Mouse (Mus musculus) Muller cell, postnatal 12 days (primary cell): Measurements from ENCODE around the gene Slc9a2.
A peak's percentile ranks its signal among the peaks of the same experiment; 100 is the strongest.
"Not testable (repeated sequence)": the region's sequence is repeated elsewhere in the genome, so short reads cannot be mapped to it uniquely, and the experiment has no call there.

Source experiments
- DNase-seq: peaks from one replicate; pipeline ENCODE4 v3.0.0-alpha.2; 2015; ENCODE audit errors: inconsistent ontology term

Gene Slc9a2

DNA sequence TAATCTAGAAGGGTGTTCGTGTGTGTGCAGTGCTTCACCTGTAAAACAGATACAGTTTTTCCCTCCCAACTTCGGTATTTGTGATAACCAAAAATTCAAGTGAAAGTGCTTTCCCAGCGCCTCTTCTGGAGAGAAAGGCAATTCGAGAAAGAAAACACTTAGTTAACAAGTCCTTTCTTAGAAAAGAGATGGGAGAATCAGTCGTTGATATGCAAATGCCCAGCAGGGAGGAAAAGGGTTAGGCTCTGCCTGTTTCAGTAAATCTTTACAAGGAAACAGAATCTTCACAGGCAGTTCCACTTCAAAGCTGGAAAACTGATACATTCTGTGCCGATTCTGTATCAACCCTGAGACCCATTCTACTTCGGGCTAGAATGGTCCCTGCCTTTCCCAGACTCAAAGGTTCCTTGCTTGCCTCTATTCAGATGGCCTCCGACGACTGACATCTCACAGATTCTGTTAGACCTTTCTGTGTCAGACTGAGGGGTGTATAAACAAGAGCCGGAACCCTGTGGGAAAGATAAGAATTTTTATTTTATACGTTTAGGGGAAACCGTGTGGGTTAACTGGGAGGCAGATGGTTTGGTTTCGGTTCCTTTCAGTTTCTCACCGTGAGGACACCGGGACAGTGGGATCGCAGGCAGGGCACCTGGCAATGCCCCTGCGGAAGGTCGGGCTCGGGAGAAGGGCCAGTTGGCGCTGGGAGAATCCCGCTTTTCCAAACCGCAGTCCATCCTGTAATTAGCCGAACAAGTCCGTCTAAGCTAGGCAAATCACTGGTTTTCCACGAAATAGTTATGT is at the start of gene Slc9a2:
TSS of gene Slc9a2 (plus strand) at position 508 of the 801 bp plus-strand sequence.
- DNase-seq, result no peak

DNA sequence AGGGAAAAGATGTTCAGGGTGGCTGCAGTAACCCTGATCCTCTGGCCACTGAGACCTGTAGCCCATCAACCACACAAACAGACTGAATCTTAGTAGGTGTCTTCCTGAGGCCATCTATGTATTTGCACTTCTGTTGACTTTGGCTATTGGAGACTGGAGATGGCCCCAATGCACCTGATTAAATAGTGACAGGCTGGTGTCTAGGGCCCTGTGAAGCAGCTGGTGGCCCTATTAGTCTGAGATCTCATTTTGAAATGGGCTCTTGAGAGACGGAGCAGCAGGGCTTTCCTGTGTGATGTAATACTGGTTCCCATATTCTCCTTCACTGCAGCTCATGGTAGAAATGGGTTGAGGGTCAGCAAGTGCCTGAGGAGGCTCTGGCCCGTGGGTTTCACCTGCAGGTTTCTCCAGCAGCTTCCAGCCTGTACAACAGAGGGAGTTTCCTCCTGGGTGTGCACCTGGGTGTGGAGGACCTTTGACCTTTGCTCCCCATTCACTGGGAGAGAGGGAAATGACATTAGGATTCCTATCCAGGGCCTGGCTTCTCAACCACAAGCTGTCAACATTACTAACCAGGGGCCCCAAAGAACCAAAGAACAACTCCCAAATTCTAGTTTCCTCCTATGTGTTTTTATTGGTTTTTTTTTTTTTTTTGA is 47.8 kb upstream of the Slc9a2 start:
- no peak for DNase-seq

DNA sequence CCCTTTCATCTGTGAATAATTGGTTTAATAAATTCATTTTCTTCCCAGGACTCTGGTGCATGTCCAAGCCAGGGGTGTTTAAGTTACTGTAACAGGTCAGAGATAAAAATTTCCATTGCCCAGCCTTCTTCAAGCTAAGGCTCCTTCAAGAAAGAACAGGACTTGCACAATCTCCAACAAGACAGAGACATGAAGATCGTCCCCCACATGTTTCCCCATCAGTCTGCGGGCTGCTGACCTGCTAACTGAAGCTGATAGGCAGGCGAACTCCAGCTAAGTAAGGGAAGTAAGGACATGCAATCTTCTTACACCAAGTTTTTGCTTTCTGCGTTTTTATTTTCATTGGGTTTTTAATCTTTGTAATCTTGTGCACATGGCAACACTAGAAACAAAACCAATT is 45.8 kb upstream of the Slc9a2 start:
- no peak for DNase-seq

DNA sequence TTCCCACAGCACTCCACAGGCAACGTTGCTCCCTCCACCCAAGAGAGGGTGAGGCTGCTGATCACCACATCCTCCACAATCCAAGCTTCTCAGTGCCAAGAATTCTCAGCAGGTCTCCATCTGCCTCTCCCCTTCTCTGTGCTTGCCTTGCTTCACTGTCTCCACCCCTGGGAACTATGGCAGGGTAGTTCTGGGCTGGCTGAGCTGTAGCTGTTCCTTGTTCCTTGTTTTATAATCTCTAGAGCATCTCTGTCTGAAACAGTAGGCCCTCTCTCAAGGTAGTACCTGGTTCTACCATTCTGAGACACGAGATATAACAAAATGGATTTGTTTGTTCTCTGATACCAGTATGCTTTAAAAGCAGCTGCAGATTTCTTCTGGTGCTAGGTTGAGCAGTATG is 32.1 kb upstream of the Slc9a2 start:
- DNase-seq, result no peak

DNA sequence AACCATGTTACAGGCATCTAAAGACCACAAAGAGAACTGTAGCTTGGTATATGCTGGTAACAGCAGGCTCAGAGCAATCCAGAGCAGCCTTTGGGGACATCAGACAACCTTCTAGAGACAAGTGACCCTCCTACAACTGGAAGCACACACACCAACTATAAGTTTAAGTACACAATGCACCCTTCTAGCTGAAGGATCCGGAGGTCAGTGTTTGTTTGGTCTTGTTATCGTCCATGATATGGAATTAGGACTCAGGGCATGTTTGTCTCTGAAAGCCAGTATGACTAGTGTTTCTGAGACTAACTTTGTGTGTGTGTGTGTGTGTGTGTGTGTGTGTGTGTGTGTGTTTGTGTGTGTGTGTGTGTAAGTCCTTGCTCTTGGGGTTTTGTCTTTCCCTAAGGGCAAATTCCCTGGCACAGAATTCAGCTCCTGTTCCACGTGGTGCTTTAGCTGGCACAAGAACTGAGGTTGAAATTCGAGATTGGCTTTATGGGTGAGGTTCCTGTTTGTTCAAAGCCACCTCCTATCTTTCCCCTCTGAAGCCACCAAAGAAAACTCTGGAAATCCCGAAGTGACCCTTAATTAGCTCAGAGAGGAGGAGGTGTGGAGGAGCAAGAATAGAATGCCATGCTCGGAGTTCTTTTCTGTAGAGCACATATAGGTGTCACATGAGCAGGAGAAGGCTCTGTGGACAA is 29.4 kb upstream of the Slc9a2 start:
- no peak for DNase-seq

DNA sequence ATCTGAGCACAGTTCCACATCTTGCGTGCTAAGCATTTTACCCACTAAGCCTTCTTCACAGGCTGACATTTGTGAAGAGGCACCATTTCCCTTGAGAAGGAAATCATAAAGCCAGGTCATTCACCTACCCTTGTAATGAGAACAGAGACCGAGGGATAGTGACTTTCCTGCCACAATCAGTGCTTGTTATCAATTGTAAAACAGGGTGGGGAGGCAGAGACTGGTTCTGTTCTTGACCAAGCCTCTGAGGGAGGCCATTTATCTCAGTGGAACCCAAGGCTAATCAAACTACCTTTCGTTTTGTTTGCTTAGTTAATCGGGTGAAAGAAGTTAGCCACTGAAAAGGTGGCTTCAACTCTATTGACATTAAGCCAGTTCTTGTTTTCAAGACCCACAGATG is 23.3 kb upstream of the Slc9a2 start:
- no peak for DNase-seq

DNA sequence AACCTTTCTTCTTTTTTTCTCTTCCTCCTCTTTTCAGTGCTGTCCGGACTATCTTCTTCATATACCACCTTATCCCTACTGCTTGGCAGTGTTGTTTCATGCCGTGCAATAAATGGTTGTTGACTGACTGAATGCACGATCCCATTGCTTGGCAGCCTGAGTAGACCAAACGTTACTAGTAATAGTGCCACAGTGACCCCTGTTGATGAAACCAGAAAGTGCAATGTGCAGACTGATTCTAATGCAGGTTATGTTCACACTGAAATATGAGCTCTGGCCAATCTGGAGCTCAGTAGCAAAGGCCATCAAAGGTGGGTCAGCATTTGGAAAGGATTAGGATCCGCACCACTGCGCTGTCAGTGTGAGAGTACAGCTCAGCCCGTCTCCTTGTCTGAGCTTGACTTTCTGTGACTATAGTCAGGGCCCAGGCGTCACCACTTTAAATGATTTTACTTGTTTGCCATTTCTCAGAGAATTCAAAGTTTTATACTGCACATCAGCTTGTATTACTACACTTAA is 22.3 kb upstream of the Slc9a2 start:
- peak; percentile 20 for DNase-seq

DNA sequence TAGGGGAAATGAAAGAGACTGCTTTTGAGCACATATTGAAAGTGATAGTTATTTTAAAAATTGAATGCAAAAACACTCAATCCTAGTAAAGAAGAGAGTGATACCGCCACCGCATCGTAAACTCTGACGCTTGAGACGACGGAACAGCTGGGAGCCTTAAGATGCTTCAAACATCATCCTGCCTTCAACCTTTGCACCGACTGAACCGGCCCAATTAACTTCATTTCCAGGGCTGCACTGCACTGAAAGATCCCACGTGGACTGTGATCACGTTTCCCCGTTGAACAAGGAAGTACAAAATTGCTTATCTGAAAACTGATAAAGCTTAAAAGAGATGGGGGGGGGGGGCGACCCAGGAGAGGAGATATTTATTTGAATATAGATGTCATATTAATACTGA is 21.4 kb upstream of the Slc9a2 start:
- DNase-seq, result no peak

DNA sequence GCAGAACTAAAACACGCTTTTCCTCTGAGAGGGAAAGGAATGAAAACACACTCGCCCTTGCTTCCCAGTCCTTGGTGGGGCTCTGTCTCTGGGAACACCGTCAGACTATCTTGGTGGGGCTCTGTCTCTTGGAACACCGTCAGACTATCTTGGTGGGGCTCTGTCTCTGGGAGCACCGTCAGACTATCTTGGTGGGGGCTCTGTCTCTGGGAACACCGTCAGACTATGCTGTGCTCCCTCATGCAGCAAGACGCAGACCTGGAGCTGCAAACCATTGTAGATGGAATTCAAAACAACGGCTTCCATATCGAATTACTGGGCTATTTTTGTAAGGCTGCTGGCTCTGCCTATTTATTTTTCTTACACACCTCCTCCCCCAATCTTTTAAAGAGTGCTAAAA is 20.9 kb upstream of the Slc9a2 start:
- DNase-seq, result no peak

DNA sequence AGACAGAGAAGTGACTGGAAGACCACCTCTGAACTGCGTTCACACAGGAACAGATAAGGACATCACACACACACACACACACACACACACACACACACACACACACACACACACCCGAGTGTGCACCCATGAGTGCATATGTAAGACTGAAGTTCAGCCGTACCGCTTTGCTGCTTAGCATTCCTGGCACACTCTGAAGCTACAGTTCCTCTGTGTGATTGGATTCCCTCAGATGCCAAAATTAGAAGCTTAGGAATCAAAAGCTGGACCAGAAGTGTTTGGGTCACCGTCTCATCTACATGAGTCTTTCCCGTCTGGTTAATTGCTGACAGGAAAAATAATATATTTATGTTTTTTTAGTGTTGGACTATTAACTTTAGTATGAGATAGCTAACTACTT is 19.5 kb upstream of the Slc9a2 start:
- DNase-seq, result no peak

DNA sequence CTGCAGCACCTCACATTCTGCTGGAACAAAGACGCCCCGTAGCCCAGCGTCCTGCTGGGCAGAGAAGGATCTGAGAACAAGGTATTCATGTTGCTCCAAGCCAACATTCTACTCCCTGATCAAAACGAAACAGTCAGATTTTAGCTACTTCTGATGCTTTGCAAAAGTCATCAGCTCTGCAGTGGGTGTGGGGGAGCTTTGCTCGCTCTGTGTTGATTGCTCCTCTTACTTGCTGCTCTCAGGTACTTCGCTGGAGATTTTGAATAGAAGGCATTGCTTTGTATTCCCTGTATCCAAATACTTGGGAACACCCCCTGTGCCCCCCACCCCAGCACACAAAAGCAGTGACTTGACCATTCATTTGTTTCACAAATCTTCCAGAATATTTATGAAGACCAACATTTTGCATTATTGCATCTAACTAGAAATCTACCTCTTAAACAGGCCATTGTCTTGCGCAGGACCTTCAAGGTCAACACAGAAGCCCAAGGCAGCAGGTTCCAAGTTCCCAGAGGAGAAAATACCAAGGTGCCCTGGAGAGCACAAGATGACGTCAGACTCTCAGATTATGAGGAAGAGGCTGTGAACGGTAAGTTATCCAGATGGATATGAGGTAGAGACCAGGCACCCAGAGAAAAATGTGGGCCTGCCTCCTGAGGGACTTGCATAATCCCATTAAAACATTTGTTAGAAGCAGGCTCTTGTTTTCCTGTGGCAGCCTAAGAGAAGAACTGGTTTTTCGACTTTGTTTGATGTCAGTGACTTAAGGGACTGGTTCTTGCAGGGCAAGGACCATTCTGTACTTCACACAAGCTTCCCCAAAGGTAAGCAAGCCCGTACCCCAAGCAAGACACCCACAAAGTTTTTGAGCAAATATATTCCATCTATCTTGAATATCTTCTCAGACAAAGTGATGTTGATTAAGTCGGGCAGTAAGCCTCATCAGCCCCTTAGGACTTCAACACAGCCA is 14.7 kb upstream of the Slc9a2 start:
- DNase-seq, result no peak

DNA sequence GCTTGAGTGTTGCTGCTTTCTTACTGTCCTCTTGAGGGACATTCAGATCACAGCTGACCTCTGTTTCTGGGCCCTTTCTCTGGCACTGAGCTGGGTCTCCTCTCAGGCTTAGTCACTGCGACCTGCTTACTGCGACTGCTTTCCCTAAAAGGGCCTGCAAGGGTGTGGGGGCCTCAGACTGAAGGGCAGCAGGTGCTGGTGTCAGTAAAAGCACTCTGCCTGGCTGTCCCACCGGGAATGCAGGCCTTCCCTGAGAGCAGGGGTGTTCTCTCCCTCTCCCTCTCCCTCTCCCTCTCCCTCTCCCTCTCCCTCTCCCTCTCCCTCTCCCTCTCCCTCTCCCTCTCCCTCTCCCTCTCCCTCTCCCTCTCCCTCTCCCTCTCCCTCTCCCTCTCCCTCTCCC is 12.9 kb upstream of the Slc9a2 start:
- DNase-seq, result not testable (repeated sequence)

DNA sequence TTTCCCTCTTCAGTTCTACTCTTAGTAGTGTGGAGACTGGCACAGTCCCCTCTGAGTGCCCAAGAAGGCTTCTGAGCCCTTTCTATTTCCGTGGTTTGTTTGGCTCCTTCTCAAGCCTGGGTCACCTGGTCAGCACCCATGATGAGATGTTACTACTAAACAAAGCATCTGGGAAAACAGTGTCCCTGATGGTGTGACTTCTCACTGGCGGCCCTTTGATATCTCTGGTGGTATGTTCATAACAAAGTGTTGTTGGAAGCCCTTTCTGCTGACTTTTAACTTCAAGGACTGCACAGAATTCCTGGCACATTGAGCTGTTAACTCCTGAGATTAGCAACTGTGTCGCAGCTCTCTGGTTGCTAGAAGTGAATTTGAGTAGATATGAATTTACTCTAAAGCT is 10.3 kb upstream of the Slc9a2 start:
- DNase-seq, result no peak

DNA sequence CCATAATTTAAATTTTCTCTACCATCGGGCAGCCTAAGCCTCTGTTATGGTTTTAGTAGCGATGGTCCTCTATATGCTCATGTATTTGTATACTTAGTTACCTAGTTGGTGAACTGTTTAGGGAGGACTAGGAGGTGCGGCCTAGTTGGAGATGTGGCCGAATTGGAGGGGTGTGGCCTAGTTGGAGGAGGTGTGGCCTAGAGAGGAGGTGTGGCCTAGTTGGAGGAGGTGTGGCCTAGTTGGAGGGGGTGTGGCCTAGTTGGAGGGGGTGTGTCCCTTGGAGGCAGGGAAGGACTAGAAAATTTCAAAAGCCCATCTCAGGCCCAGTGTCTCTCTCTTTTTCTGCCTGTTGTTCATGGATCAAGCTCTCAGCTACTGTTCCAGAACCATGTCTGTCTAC is 8.9 kb upstream of the Slc9a2 start:
- no peak for DNase-seq

DNA sequence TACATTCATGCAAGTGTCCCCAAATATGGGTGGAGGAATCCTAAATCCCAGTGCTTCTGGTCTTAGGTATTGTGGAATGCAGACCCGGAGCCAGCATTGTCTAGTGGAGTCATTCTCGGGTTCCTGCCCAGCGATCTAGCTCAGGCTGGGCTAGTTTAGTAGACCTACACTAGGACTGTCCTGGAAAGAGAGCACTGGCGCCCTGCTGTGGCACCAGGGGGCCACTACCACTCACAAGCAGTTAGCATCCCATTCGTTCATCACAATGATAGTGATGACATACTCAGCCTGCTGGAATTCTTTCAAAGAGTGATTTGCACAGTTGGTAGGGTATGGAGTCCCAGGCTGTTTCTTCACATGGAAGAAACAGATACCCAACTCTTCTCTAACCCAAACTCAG is 3.1 kb upstream of the Slc9a2 start:
- DNase-seq, result no peak

DNA sequence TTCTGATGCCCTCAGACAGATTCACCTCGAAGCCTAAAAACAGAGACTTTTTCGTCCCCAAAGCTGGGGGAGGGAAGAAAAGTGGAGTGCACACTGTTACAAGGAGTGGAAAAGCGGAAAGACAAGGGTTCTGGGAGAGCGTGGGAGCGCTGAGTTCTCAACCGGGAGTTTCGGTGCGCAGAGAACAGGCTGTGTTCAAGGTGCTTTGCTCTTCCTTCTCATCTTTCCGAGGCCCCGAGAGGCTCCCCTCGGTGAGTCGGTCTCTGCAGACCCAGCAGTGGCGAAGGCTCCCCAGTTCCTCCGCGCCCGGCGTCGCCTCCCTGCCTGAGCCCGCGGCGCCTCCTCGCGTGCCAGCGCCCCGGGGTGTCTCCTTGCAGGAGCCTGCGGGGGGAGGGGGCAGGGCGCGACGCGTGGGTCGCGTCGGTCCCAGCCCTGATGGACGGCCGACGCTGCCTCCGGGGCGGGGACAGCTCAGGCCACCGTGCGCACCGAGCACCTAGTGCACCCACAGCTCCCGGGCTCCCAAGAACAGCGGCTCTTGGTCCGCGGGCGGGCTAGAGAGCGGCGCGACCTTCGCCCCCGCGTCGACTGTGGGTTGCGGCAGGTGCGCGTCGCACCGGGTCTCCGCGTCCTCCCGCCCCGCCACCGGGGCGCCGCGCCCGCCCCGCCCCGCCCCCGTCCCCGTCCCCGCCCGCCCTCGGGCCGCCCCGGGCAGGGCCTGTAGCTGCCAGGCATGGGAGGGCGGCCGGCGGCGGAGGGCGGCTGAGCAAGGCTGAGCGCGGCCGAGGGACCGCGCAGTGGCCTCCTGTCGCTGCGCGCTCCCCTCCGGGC is 709 bp downstream of the Slc9a2 start:
- peak; percentile 64 for DNase-seq

DNA sequence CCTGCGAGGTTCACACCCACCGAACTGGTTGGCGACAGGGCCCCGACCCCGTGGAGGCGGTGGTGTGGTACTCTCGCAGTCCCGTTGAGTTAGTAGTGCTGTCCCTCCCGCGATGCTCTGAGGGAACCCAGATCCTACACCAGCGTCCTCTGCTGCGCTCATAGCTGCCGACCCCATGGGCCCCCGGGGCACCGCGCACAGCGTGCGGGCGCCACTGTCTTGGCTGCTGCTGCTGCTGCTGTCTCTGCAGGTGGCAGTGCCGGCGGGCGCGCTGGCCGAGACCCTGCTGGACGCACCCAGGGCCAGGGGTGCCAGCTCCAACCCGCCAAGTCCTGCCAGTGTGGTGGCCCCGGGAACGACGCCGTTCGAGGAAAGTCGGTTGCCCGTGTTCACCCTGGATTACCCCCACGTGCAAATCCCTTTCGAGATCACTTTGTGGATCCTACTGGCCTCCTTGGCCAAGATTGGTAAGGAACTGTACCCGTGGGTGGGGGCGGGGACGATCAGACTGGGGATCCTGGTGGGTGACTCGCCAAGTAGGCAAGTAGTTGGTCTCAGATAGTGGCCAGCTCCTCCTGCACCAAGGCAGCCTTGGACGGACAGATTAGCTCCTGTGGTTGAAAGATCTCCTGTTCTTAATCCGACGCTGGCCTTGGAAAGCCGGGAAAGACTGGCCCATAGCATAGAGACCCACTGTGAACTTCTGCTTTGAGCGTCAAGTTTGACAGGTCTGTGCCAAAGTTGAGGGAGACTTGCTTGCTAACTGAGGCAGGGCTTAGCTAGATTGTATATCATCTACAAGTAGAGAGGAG is 1.5 kb downstream of the Slc9a2 start:
- peak; percentile 2 for DNase-seq

DNA sequence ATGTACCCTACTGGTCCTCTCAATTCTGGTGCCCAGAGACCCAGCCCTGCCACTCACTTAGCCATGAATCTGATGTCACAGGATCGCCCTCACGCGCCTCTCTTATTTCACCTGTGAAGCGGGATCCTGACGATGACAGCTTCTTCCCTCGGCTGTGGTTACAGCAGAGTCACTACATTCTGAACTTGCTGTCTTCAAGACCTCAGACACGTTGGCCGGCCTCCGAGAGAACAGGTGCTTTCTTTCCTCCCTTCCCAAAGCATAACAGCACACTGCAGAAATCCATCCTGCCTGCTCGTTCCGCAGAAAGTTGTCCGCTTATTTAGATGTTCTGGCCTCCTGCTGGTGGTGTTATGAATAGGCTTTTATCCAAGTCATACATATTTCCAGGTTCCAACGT is 13.9 kb downstream of the Slc9a2 start:
- no peak for DNase-seq

DNA sequence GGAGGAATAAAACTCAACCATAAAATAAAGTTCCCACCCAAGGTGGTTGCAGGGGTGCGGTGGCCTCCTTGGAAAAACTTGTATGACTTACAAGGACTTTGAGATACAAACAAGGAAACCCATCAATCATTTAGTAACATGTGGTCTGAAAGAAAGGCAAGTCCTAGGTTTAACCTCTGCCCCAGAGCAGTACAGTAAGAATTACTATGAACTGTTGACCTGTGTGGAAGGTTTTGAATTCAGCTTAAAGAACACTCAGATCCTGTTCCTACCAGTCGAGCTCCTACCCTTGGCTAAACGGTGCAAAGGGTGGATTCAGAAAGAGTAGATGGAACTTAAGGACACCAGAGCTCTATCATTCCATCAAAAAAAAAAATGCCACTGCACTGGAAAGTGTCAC is 16.1 kb downstream of the Slc9a2 start:
- no peak for DNase-seq

DNA sequence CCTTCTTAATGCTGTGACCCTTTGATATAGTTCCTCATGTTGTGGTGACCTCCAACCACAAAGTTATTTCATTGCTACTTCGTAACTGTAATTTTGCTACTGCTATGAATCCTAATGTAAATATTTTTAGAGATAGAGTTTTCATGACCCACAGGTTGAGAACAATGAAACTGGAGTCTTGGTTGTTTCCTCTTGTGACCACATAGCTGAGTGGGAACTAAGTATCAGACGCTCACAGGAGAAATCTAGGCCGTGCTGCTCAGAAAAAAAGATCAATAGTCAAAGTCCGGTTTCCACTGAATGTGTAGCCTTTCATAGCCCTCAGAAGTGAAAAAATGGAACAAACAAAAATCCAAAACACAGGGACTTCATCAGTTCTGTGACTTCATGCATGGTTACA is 24.7 kb downstream of the Slc9a2 start:
- DNase-seq, result no peak
